Mouse (Mus musculus) neutrophil, adult 5-6 weeks (primary cell): ENCODE results near the gene Prkag2. TPM values are rescaled to one million over a fixed set of nuclear protein-coding genes. Genes with fewer than 3 reads are reported as not detected.

ENCODE experiments used
- ATAC-seq: fragments of 151-379, 151-347 bp; 2 replicates; pipeline ENCODE4 v1.8.0; 2017; ENCODE audit warnings: mild to moderate bottlenecking, moderate TSS enrichment; ENCODE audit not compliant: insufficient number of reproducible peaks, poor library complexity, low FRiP score, severe bottlenecking; ENCODE audit errors: extremely low read depth
- total RNA-seq: library from RNA; stranded (forward); fragments of 200-1000 nt; gene quantifications from 2 replicates; pipeline ENCODE4 v1.2.3, GENCODE M21; 2017

Gene Prkag2
- total RNA-seq: 33.3 and 37.0 TPM in 2 replicates

- ATAC-seq: peak; percentile 49; the same call in 1 of the 2 replicates
Observed at GRCm38 (mm10) chr5:25100516-25101125, at the start of gene Prkag2. Gene Prkag2, minus strand, starts transcription at chr5:25100642.

GRCm38 (mm10) chr5:25149331-25149965 is 49.0 kb upstream of the Prkag2 start:
- no peak for ATAC-seq

- no peak for ATAC-seq
Observed at GRCm38 (mm10) chr5:25146705-25147104, 46.3 kb upstream of the Prkag2 start.

GRCm38 (mm10) chr5:25127865-25128264 is 27.4 kb upstream of the Prkag2 start:
- peak; percentile 48; the same call in 1 of the 2 replicates for ATAC-seq

- no peak for ATAC-seq
Observed at GRCm38 (mm10) chr5:25125884-25126560, 25.6 kb upstream of the Prkag2 start.

GRCm38 (mm10) chr5:25122534-25122933 is 22.1 kb upstream of the Prkag2 start:
- no peak for ATAC-seq

GRCm38 (mm10) chr5:25119148-25119547 is 18.7 kb upstream of the Prkag2 start:
- no peak for ATAC-seq

GRCm38 (mm10) chr5:25115997-25116396 is 15.6 kb upstream of the Prkag2 start:
- no peak for ATAC-seq

- ATAC-seq: no peak
Observed at GRCm38 (mm10) chr5:25115216-25115615, 14.8 kb upstream of the Prkag2 start.

- no peak for ATAC-seq
Observed at GRCm38 (mm10) chr5:25114110-25114509, 13.7 kb upstream of the Prkag2 start.

- ATAC-seq: no peak
Observed at GRCm38 (mm10) chr5:25110314-25110713, 9.9 kb upstream of the Prkag2 start.

- no peak for ATAC-seq
Observed at GRCm38 (mm10) chr5:25105748-25106147, 5.3 kb upstream of the Prkag2 start.

GRCm38 (mm10) chr5:25101126-25101523 is 683 bp upstream of the Prkag2 start:
- peak; percentile 56 for ATAC-seq

- no peak for ATAC-seq
Observed at GRCm38 (mm10) chr5:25100157-25100515, 306 bp downstream of the Prkag2 start.

GRCm38 (mm10) chr5:25099367-25100156 is 880 bp downstream of the Prkag2 start:
- no peak for ATAC-seq

GRCm38 (mm10) chr5:25097891-25098290 is 2.6 kb downstream of the Prkag2 start:
- ATAC-seq: no peak

- ATAC-seq: no peak
Observed at GRCm38 (mm10) chr5:25096431-25096830, 4.0 kb downstream of the Prkag2 start.

- ATAC-seq: no peak
Observed at GRCm38 (mm10) chr5:25092630-25093245, 7.7 kb downstream of the Prkag2 start.
